Mouse (Mus musculus) ES-E14 (cell line): ENCODE results near the gene Zfp27.

Experiments used
- MAFK ChIP-seq: IDR thresholded peaks from 2 replicates; pipeline ENCODE4 v1.6.1; 2014; ENCODE audit warnings: mild to moderate bottlenecking, low read depth, low read length, inconsistent platforms; ENCODE audit not compliant: insufficient read depth
- ZC3H11A ChIP-seq: IDR thresholded peaks from 2 replicates; pipeline ENCODE4 v1.6.1; 2012; ENCODE audit warnings: low read depth, mild to moderate bottlenecking, inconsistent platforms, low read length, borderline replicate concordance
- ZNF384 ChIP-seq: IDR thresholded peaks from 2 replicates; pipeline ENCODE4 v1.6.1; 2012; ENCODE audit warnings: low read depth, low read length, inconsistent platforms

- TF ChIP-seq ZC3H11A (no peak), MAFK (no peak), ZNF384 (no peak)
Measured at GRCm38 (mm10) chr7:29944201-29944600, 37.8 kb upstream of the Zfp27 start.
